Mouse (Mus musculus) myocyte (in vitro differentiated cells): ENCODE data around the gene Aff1. TPM values are rescaled to one million over a fixed set of nuclear protein-coding genes. Genes with fewer than 3 reads are reported as not detected.

Source experiments
- H3K27me3 ChIP-seq: one replicate; pipeline ENCODE4 v1.6.1; 2011; ENCODE audit not compliant: control insufficient read depth, insufficient read depth, insufficient read length
- H3K36me3 ChIP-seq: one replicate; pipeline ENCODE4 v1.6.1; 2011; ENCODE audit not compliant: control insufficient read depth, insufficient read depth
- H3K4me2 ChIP-seq: one replicate; pipeline ENCODE4 v1.6.1; 2011; ENCODE audit warnings: low read depth, control low read depth
- H3K4me3 ChIP-seq: one replicate; pipeline ENCODE4 v1.5.1; 2011; ENCODE audit warnings: mild to moderate bottlenecking, control low read depth, moderate library complexity
- H3K79me2 ChIP-seq: one replicate; pipeline ENCODE4 v1.6.1; 2011; ENCODE audit not compliant: control insufficient read depth, insufficient read depth
- H3ac ChIP-seq: one replicate; pipeline ENCODE4 v1.6.1; 2011; ENCODE audit not compliant: control insufficient read depth, insufficient read length
- CEBPB ChIP-seq: IDR thresholded peaks from 2 replicates; pipeline ENCODE4 v1.6.1; 2011; ENCODE audit warnings: mild to moderate bottlenecking, moderate library complexity; ENCODE audit not compliant: poor library complexity, insufficient read depth, severe bottlenecking
- E2F4 ChIP-seq: IDR thresholded peaks from one replicate; pipeline ENCODE4 v1.6.1; 2011; ENCODE audit warnings: mild to moderate bottlenecking, control low read depth, moderate library complexity; ENCODE audit not compliant: insufficient read depth
- MAX ChIP-seq: IDR thresholded peaks from one replicate; pipeline ENCODE4 v1.6.1; 2011; ENCODE audit warnings: low read depth, mild to moderate bottlenecking, control low read depth
- MYOD1 ChIP-seq, 3 experiments: IDR thresholded peaks; one replicate each; pipeline ENCODE4 v1.6.1; 2011; ENCODE audit warnings: control low read depth in 2 of 3, low read depth in 2 of 3, mild to moderate bottlenecking in 2 of 3, moderate library complexity in 1 of 3; ENCODE audit not compliant: insufficient read length in 2 of 3, control insufficient read depth in 1 of 3
- MYOG ChIP-seq, 3 experiments: IDR thresholded peaks; one replicate each; pipeline ENCODE4 v1.6.1; 2011; ENCODE audit warnings: control low read depth in 2 of 3, low read depth in 2 of 3, mild to moderate bottlenecking in 2 of 3; ENCODE audit not compliant: insufficient read length in 2 of 3, control insufficient read depth in 1 of 3, insufficient read depth in 1 of 3
- POLR2A ChIP-seq: IDR thresholded peaks from one replicate; pipeline ENCODE4 v1.6.1; 2011; ENCODE audit warnings: low read depth, mild to moderate bottlenecking, control low read depth, moderate library complexity; ENCODE audit not compliant: insufficient read length
- POLR2AphosphoS2 ChIP-seq: IDR thresholded peaks from one replicate; pipeline ENCODE4 v1.6.1; 2011; ENCODE audit warnings: low read depth, control low read depth; ENCODE audit not compliant: insufficient read length
- REST ChIP-seq: IDR thresholded peaks from one replicate; pipeline ENCODE4 v1.6.1; 2011; ENCODE audit warnings: mild to moderate bottlenecking, control low read depth, moderate library complexity; ENCODE audit not compliant: insufficient read depth, insufficient read length
- SRF ChIP-seq: IDR thresholded peaks from one replicate; pipeline ENCODE4 v1.6.1; 2011; ENCODE audit warnings: low read depth; ENCODE audit not compliant: control insufficient read depth, insufficient read length
- TCF12 ChIP-seq: IDR thresholded peaks from one replicate; pipeline ENCODE4 v1.6.1; 2011; ENCODE audit warnings: mild to moderate bottlenecking, control low read depth; ENCODE audit not compliant: poor library complexity, insufficient read depth, severe bottlenecking
- TCF3 ChIP-seq: IDR thresholded peaks from one replicate; pipeline ENCODE4 v1.6.1; 2011; ENCODE audit warnings: low read depth, control low read depth; ENCODE audit not compliant: insufficient read length
- USF1 ChIP-seq: IDR thresholded peaks from one replicate; pipeline ENCODE4 v1.6.1; 2011; ENCODE audit warnings: low read depth, mild to moderate bottlenecking, control low read depth, moderate library complexity
- polyA plus RNA-seq: library from polyadenylated mRNA; unstranded; fragments of >200 nt; fragmentation: generic; extraction: Trizol; gene quantifications from one replicate; pipeline ENCODE4 v1.2.1, GENCODE M21; 2012; ENCODE audit warnings: missing spikeins

Aff1 gene
- polyA plus RNA-seq, 1 experiment: 16.4 TPM

- Histone ChIP-seq H3K4me2 (no peak overlapping the region), H3ac (no peak overlapping the region), H3K27me3 (no peaks in the 10 kb centered on the region), H3K4me3 (no peak overlapping the region), H3K36me3 (no peaks in the 10 kb centered on the region), H3K79me2 (no peaks in the 10 kb centered on the region)
- TF ChIP-seq TCF3: no peak
Measured at GRCm38 (mm10) chr5:103716824-103717342, 24.7 kb downstream of the Aff1 start.

GRCm38 (mm10) chr5:103719131-103719530 lies 27.0 kb downstream of the Aff1 start:
- no peak overlapping the region for H3K4me2 ChIP-seq
- H3K79me2 ChIP-seq: no peaks in the 10 kb centered on the region
- TF ChIP-seq TCF12 (no peak), MAX (no peak), TCF3 (no peak), POLR2AphosphoS2 (no peak), SRF (no peak), E2F4 (no peak), POLR2A (no peak), MYOG (IDR thresholded peaks at IDR 0.05; ENCODE audit: control insufficient read depth in 1 of 3, insufficient read depth in 1 of 3, insufficient read length in 2 of 3, low read depth in 2 of 3) (no peak), MYOD1 (IDR thresholded peaks at IDR 0.05; ENCODE audit: control insufficient read depth in 1 of 3, insufficient read length in 2 of 3, low read depth in 2 of 3) (no peak), CEBPB (no peak), REST (no peak), USF1 (no peak)
- no peaks in the 10 kb centered on the region for H3K27me3 ChIP-seq
- no peaks in the 10 kb centered on the region for H3K36me3 ChIP-seq
- no peak overlapping the region for H3K4me3 ChIP-seq
- no peak overlapping the region for H3ac ChIP-seq

- TF ChIP-seq MYOD1 (IDR thresholded peaks at IDR 0.05; ENCODE audit: control insufficient read depth in 1 of 3, insufficient read length in 2 of 3, low read depth in 2 of 3) (peak in 1 of 3 experiments; percentile 60), TCF12 (no peak), POLR2A (no peak), E2F4 (no peak), USF1 (peak; percentile 34), POLR2AphosphoS2 (no peak), MYOG (IDR thresholded peaks at IDR 0.05; ENCODE audit: control insufficient read depth in 1 of 3, insufficient read depth in 1 of 3, insufficient read length in 2 of 3, low read depth in 2 of 3) (no peak)
- Histone ChIP-seq H3K4me2 (peak overlapping the region; percentile 32), H3K36me3 (no peaks in the 10 kb centered on the region), H3K4me3 (no peak overlapping the region), H3K27me3 (no peaks in the 10 kb centered on the region), H3ac (no peak overlapping the region), H3K79me2 (no peaks in the 10 kb centered on the region)
Measured at GRCm38 (mm10) chr5:103719851-103720250, 27.7 kb downstream of the Aff1 start.

- H3K4me3 ChIP-seq: no peak overlapping the region
- H3K79me2 ChIP-seq: no peaks in the 10 kb centered on the region
- no peak overlapping the region for H3ac ChIP-seq
- no peaks in the 10 kb centered on the region for H3K36me3 ChIP-seq
- no peak overlapping the region for H3K4me2 ChIP-seq
- no peaks in the 10 kb centered on the region for H3K27me3 ChIP-seq
- TF ChIP-seq MAX: no peak
- no peak for TF ChIP-seq USF1
- TF ChIP-seq MYOD1 (IDR thresholded peaks at IDR 0.05; ENCODE audit: control insufficient read depth in 1 of 3, insufficient read length in 2 of 3, low read depth in 2 of 3): no peak
- no peak for TF ChIP-seq POLR2AphosphoS2
- no peak for TF ChIP-seq TCF3
- TF ChIP-seq TCF12: no peak
- no peak for TF ChIP-seq SRF
- TF ChIP-seq E2F4: no peak
Measured at GRCm38 (mm10) chr5:103720967-103721366, 28.8 kb downstream of the Aff1 start.

GRCm38 (mm10) chr5:103721490-103721889 lies 29.3 kb downstream of the Aff1 start:
- Histone ChIP-seq H3ac (no peak overlapping the region), H3K27me3 (no peaks in the 10 kb centered on the region), H3K4me3 (no peak overlapping the region), H3K4me2 (no peak overlapping the region), H3K79me2 (no peaks in the 10 kb centered on the region), H3K36me3 (no peaks in the 10 kb centered on the region)
- TF ChIP-seq E2F4 (no peak), MAX (no peak)

- no peaks in the 10 kb centered on the region for H3K27me3 ChIP-seq
- no peaks in the 10 kb centered on the region for H3K79me2 ChIP-seq
- H3ac ChIP-seq: no peak overlapping the region
- H3K4me2 ChIP-seq: no peak overlapping the region
- no peak overlapping the region for H3K4me3 ChIP-seq
- no peaks in the 10 kb centered on the region for H3K36me3 ChIP-seq
- TF ChIP-seq MAX (no peak), POLR2AphosphoS2 (no peak), E2F4 (no peak), TCF3 (no peak), MYOD1 (IDR thresholded peaks at IDR 0.05; ENCODE audit: control insufficient read depth in 1 of 3, insufficient read length in 2 of 3, low read depth in 2 of 3) (no peak), SRF (no peak), USF1 (no peak), POLR2A (no peak)
Measured at GRCm38 (mm10) chr5:103722721-103723120, 30.5 kb downstream of the Aff1 start.
